Mouse (Mus musculus) megakaryocyte, embryonic 14.5 days (primary cell): Measurements from ENCODE around the gene Smyd5.

Source experiments
- FLI1 ChIP-seq: IDR thresholded peaks from 2 replicates; pipeline ENCODE4 v1.6.1; 2012; ENCODE audit warnings: low read length, inconsistent platforms, mixed read lengths
- GATA1 ChIP-seq: IDR thresholded peaks from 3 replicates; pipeline ENCODE4 v1.6.1; 2012; ENCODE audit warnings: mixed read lengths, low read length, inconsistent platforms, borderline replicate concordance

DNA sequence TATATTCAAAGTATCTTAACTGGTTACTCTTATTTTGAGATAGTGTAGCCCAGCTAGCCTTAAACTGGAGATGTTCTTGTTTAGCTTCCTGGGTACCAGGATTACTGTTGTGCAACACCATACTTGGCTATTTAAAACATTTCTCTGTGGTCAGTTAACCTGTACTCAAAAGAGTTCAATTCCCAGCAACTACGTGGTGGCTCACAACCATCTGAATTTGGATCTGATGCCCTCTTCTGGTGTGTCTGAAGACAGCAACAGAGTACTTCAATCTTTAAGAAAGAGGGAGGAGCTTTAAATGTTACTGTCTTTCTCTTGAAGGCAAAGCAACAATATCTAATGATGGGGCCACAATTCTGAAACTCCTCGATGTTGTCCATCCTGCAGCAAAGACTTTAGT, 27.8 kb downstream of the Smyd5 start:
- no peak for TF ChIP-seq GATA1
- no peak for TF ChIP-seq FLI1
